Mouse (Mus musculus): ENCODE measurements around the gene Cmip. TPM values are rescaled to one million over a fixed set of nuclear protein-coding genes. Genes with fewer than 3 reads are reported as not detected.

Cmip gene
- polyA plus RNA-seq, 1 experiment, result 64.9 TPM

GRCm38 (mm10) chr8:117366475-117366874, 109.6 kb downstream of the Cmip start:
- Histone ChIP-seq H3K27me3 (ENCODE audit: control insufficient read depth, insufficient read depth, low read length) (no peaks in the 10 kb centered on the region), H3K27ac (ENCODE audit: insufficient read depth, low read length) (no peak overlapping the region), H3K4me3 (replicated peaks; ENCODE audit: insufficient read depth, low read depth, low read length) (no peak overlapping the region), H3K4me1 (ENCODE audit: control insufficient read depth, insufficient read depth, low read length) (peaks cover 21% of the 10 kb centered on the region)
- TF ChIP-seq POLR2A (IDR thresholded peaks at IDR 0.05; ENCODE audit: borderline replicate concordance, insufficient read depth, low read length), result no peak
- peak; percentile 39 for TF ChIP-seq CTCF (IDR thresholded peaks at IDR 0.05; ENCODE audit: borderline replicate concordance, insufficient read depth, low read depth, low read length)
- WGBS, result 77% methylated on average over 7 of the region's 7 CpGs
- DNase-seq, result no peak

DNA sequence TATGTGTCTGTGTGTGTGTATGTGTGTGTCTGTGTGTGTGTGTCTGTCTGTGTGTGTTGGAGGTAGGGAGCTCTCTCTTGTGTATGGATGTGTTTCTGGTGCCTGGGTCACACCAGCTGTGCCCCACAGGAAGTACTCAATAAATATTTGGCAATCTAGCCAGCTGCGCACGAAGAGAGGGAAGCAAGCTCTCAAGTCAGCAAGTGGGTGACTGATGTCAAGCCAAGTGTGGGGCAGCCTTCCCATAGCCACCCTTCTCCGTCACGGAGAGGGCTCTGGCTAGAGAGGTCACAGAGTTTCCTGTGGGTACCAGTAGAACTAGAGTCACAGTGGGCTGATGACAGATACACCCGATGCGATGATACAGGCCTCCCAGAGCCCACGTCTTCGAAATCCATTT, 110.6 kb downstream of the Cmip start:
- no peak overlapping the region for H3K4me3 ChIP-seq (replicated peaks; ENCODE audit: insufficient read depth, low read depth, low read length)
- no peak for DNase-seq
- H3K27ac ChIP-seq (ENCODE audit: insufficient read depth, low read length), result no peak overlapping the region
- H3K4me1 ChIP-seq (ENCODE audit: control insufficient read depth, insufficient read depth, low read length), result peaks cover 21% of the 10 kb centered on the region
- H3K27me3 ChIP-seq (ENCODE audit: control insufficient read depth, insufficient read depth, low read length), result no peaks in the 10 kb centered on the region
- no peak for TF ChIP-seq POLR2A (IDR thresholded peaks at IDR 0.05; ENCODE audit: borderline replicate concordance, insufficient read depth, low read length)
- TF ChIP-seq CTCF (IDR thresholded peaks at IDR 0.05; ENCODE audit: borderline replicate concordance, insufficient read depth, low read depth, low read length), result no peak
- 87% methylated on average over 8 of the region's 8 CpGs for WGBS

- Histone ChIP-seq H3K27ac (ENCODE audit: insufficient read depth, low read length) (no peak overlapping the region), H3K27me3 (ENCODE audit: control insufficient read depth, insufficient read depth, low read length) (no peaks in the 10 kb centered on the region), H3K4me1 (ENCODE audit: control insufficient read depth, insufficient read depth, low read length) (peaks cover 12% of the 10 kb centered on the region), H3K4me3 (replicated peaks; ENCODE audit: insufficient read depth, low read depth, low read length) (no peak overlapping the region)
- whole genome bisulfite sequencing, result 61% methylated on average over 8 of the region's 8 CpGs
- DNase-seq, result no peak
- TF ChIP-seq CTCF (IDR thresholded peaks at IDR 0.05; ENCODE audit: borderline replicate concordance, insufficient read depth, low read depth, low read length), result no peak
- no peak for TF ChIP-seq POLR2A (IDR thresholded peaks at IDR 0.05; ENCODE audit: borderline replicate concordance, insufficient read depth, low read length)
Measured at GRCm38 (mm10) chr8:117368781-117369180, 111.9 kb downstream of the Cmip start.

- DNase-seq, result no peak
- WGBS, result 88% methylated on average over 8 of the region's 8 CpGs
- TF ChIP-seq CTCF (IDR thresholded peaks at IDR 0.05; ENCODE audit: borderline replicate concordance, insufficient read depth, low read depth, low read length), result no peak
- TF ChIP-seq POLR2A (IDR thresholded peaks at IDR 0.05; ENCODE audit: borderline replicate concordance, insufficient read depth, low read length), result no peak
- Histone ChIP-seq H3K4me1 (ENCODE audit: control insufficient read depth, insufficient read depth, low read length) (peaks cover 5% of the 10 kb centered on the region), H3K27me3 (ENCODE audit: control insufficient read depth, insufficient read depth, low read length) (no peaks in the 10 kb centered on the region), H3K27ac (ENCODE audit: insufficient read depth, low read length) (no peak overlapping the region), H3K4me3 (replicated peaks; ENCODE audit: insufficient read depth, low read depth, low read length) (no peak overlapping the region)
Measured at GRCm38 (mm10) chr8:117370009-117370408, 113.1 kb downstream of the Cmip start.

- 77% methylated on average over 7 of the region's 7 CpGs for WGBS
- Histone ChIP-seq H3K27me3 (ENCODE audit: control insufficient read depth, insufficient read depth, low read length) (no peaks in the 10 kb centered on the region), H3K27ac (ENCODE audit: insufficient read depth, low read length) (no peak overlapping the region), H3K4me3 (replicated peaks; ENCODE audit: insufficient read depth, low read depth, low read length) (no peak overlapping the region), H3K4me1 (ENCODE audit: control insufficient read depth, insufficient read depth, low read length) (peaks cover 5% of the 10 kb centered on the region)
- TF ChIP-seq CTCF (IDR thresholded peaks at IDR 0.05; ENCODE audit: borderline replicate concordance, insufficient read depth, low read depth, low read length) (no peak), POLR2A (IDR thresholded peaks at IDR 0.05; ENCODE audit: borderline replicate concordance, insufficient read depth, low read length) (no peak)
- DNase-seq, result no peak
Measured at GRCm38 (mm10) chr8:117371189-117371588, 114.3 kb downstream of the Cmip start.

GRCm38 (mm10) chr8:117372070-117372469, 115.2 kb downstream of the Cmip start:
- H3K27ac ChIP-seq (ENCODE audit: insufficient read depth, low read length), result no peak overlapping the region
- no peaks in the 10 kb centered on the region for H3K27me3 ChIP-seq (ENCODE audit: control insufficient read depth, insufficient read depth, low read length)
- 81% methylated on average over 12 of the region's 12 CpGs for WGBS
- no peak for TF ChIP-seq CTCF (IDR thresholded peaks at IDR 0.05; ENCODE audit: borderline replicate concordance, insufficient read depth, low read depth, low read length)
- TF ChIP-seq POLR2A (IDR thresholded peaks at IDR 0.05; ENCODE audit: borderline replicate concordance, insufficient read depth, low read length), result no peak
- H3K4me3 ChIP-seq (replicated peaks; ENCODE audit: insufficient read depth, low read depth, low read length), result no peak overlapping the region
- no peak for DNase-seq
- peaks cover 5% of the 10 kb centered on the region for H3K4me1 ChIP-seq (ENCODE audit: control insufficient read depth, insufficient read depth, low read length)

DNA sequence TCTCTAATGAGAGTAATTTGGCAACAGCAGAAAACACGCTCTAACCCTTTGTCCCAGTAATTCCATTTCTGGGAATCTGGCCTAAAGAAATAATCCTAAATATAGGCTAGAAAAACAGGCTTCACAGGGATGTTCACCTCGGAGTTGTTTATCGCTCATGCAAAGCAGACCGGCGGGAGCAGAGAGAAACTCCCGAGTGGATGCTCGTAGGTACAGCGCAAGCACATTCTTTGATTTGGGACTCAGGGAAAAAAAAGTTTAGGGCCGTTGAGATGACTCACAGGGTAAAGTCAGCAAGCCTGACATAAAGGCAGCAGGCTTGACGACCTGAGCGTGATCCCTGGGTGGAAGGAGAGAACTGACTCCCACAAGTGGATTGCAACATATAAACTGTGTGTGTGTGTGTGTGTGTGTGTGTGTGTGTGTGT, 116.2 kb downstream of the Cmip start:
- Histone ChIP-seq H3K4me1 (ENCODE audit: control insufficient read depth, insufficient read depth, low read length) (peaks cover 3% of the 10 kb centered on the region), H3K4me3 (replicated peaks; ENCODE audit: insufficient read depth, low read depth, low read length) (no peak overlapping the region), H3K27me3 (ENCODE audit: control insufficient read depth, insufficient read depth, low read length) (no peaks in the 10 kb centered on the region), H3K27ac (ENCODE audit: insufficient read depth, low read length) (no peak overlapping the region)
- no peak for TF ChIP-seq CTCF (IDR thresholded peaks at IDR 0.05; ENCODE audit: borderline replicate concordance, insufficient read depth, low read depth, low read length)
- DNase-seq, result no peak
- 50% methylated on average over 11 of the region's 11 CpGs for WGBS

GRCm38 (mm10) chr8:117374087-117374486, 117.2 kb downstream of the Cmip start:
- DNase-seq, result no peak
- no peak overlapping the region for H3K4me3 ChIP-seq (replicated peaks; ENCODE audit: insufficient read depth, low read depth, low read length)
- H3K4me1 ChIP-seq (ENCODE audit: control insufficient read depth, insufficient read depth, low read length), result peaks cover 3% of the 10 kb centered on the region
- no peaks in the 10 kb centered on the region for H3K27me3 ChIP-seq (ENCODE audit: control insufficient read depth, insufficient read depth, low read length)
- WGBS, result 92% methylated on average over 3 of the region's 3 CpGs
- H3K27ac ChIP-seq (ENCODE audit: insufficient read depth, low read length), result no peak overlapping the region
- no peak for TF ChIP-seq POLR2A (IDR thresholded peaks at IDR 0.05; ENCODE audit: borderline replicate concordance, insufficient read depth, low read length)
- no peak for TF ChIP-seq CTCF (IDR thresholded peaks at IDR 0.05; ENCODE audit: borderline replicate concordance, insufficient read depth, low read depth, low read length)

Measured in cerebellum, adult 2 months (tissue).